Mouse (Mus musculus) CH12F3 (cell line): ENCODE results near the gene Tigd4.
"Not testable (repeated sequence)": the region's sequence is repeated elsewhere in the genome, so short reads cannot be mapped to it uniquely, and the experiment has no call there.

Experiments
- in situ Hi-C: fragments of 300-500 bp; cut with MboI; formaldehyde crosslinking; loops from 2 replicates; pipeline ENCODE4 v1.14.3; 2020; ENCODE audit warnings: low sequenced_read_pairs

Gene Tigd4

DNA sequence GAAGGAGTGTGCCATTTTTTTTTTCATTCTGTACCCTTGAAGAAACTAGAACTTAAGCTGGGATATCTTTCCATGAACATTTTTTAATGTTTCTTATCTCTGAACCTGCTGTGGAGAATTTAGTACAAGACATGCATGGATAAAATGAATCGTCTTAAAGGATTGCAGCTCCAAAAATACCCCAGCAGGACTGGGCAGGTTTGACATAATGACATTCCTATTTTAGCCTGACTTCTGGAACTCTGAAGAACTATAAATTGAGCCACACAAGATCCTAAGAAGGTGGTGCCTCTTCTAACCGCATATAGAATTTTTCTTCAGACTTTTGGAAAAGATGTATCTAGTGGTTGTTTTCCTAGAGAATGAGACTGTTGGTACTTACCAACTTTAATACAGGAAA is at the start of gene Tigd4:
Gene Tigd4 (plus strand): TSS at position 301 of the 400 bp plus-strand sequence.
- in situ Hi-C loops = no loop called here

DNA sequence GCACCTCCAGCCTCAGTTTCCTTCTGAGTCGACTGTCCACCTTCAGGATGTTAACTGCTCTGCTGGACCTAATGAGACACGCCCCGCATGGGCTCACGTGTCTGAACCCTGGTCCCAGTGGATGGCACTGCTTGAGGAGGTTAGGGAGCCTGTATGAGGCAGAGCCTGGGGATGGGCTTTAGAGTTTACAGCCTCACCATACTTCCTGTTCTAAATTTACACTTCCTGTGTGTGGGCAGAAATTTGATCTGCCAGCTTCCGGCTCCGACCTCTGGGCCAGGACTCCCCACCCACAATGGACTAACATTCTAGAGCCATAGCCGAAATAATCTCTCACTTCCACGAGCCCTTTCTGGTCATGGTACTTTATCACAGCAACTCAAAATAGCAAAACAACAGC is 46.2 kb upstream of the Tigd4 start:
- in situ Hi-C loops = loop anchor here (25.0 kb wide), 1 partner anchor 385 kb away; the partner anchor contains the start of genes Gm6525 and Mnd1

DNA sequence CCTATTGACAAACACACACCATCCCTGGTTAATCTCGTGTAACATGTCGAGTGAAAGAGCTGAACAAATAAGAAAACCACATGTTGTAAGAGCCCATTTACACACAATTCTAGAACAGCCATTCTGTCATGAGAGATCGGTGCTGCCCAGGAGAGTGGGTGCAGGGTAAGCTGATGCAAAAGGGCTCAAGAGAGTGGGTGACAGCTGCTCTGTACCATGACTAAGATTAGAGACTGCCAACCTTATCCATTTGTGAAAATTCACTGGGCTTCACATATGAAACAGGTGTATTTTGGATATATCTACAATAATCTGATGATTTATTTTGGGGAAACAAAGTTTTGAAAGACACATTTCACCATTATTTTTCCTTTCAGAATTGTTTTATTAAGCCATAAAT is 37.6 kb upstream of the Tigd4 start:
- in situ Hi-C loops = no loop called here

DNA sequence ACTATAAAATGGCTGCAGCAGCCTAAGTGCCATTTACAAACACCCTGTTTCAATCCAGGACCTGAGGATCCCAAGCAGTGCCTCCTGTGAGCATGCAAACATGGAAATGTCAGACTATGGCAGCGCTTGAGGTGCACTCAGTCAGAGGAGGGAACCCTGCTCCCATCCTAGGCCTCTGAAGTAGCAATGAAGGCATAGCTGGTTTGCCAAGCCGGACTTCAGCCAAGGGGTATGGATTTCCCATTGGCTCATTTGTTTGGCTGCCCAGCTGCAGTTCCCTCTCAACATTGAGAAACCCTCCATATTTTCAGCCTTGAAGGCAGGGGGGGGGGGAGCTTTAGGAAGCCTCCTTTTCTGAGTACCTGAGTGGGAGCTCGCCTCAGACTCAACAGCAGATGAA is 35.1 kb upstream of the Tigd4 start:
- in situ Hi-C loops = no loop called here

DNA sequence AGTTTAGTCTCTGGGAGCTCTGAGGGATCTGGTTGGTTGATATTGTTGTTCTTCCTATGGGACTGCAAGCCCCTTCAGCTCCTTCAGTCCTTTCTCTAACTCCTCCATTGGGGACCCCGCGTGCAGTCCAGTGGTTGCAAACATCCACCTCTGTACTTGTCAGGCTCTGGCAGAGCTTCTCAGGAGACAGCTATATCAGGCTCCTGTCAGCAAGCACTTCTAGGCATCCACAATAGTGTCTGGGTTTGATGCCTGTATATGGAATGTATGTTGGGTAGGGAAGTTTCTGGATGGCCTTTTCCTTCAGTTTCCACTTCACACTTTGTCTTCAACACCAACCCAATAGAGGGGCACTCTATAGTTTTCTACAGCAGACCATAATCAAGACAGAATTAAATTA is 30.5 kb upstream of the Tigd4 start:
- in situ Hi-C loops = not testable (repeated sequence)

- in situ Hi-C loops = no loop called here
Observed at GRCm38 (mm10) chr3:84563415-84563814, 30.0 kb upstream of the Tigd4 start.

- in situ Hi-C loops = no loop called here
Observed at GRCm38 (mm10) chr3:84568540-84568939, 24.8 kb upstream of the Tigd4 start.

DNA sequence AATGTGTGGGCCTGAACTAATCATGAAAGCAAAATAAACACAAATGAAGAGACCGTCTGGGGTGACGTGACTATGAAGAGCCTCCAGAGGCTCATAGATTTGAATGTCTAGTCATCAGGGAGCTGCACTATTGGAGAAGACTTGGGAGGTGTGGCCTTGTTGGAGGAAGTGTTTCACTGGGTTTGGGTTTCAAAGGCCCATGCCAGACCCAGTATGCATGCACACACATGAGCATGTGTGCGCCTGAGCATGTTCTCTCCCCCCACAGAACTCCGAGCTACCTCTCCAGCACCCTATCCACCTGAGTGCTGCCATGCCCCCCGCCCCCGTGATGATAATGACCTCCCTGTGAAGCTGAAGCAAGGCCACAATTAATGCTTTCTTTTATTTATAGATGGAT is 23.8 kb upstream of the Tigd4 start:
- in situ Hi-C loops = no loop called here

- in situ Hi-C loops = no loop called here
Observed at GRCm38 (mm10) chr3:84570501-84570900, 22.9 kb upstream of the Tigd4 start.

GRCm38 (mm10) chr3:84580716-84581115 is 12.7 kb upstream of the Tigd4 start:
- in situ Hi-C loops = no loop called here

DNA sequence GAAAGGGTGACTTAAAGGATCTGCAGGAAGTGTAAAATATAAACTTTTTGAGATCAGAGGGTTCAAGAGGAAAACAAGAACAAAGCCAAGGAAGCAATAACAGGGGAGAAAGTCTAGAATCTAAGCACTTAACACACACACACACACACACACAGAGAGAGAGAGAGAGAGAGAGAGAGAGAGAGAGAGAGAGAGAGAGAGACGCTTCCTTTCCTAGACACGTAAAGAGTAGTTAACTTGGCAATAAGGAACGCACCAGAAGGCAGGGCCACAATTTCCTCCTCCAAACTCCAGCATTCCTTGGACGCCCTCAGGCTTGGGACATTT is 11.7 kb upstream of the Tigd4 start:
- in situ Hi-C loops = no loop called here

DNA sequence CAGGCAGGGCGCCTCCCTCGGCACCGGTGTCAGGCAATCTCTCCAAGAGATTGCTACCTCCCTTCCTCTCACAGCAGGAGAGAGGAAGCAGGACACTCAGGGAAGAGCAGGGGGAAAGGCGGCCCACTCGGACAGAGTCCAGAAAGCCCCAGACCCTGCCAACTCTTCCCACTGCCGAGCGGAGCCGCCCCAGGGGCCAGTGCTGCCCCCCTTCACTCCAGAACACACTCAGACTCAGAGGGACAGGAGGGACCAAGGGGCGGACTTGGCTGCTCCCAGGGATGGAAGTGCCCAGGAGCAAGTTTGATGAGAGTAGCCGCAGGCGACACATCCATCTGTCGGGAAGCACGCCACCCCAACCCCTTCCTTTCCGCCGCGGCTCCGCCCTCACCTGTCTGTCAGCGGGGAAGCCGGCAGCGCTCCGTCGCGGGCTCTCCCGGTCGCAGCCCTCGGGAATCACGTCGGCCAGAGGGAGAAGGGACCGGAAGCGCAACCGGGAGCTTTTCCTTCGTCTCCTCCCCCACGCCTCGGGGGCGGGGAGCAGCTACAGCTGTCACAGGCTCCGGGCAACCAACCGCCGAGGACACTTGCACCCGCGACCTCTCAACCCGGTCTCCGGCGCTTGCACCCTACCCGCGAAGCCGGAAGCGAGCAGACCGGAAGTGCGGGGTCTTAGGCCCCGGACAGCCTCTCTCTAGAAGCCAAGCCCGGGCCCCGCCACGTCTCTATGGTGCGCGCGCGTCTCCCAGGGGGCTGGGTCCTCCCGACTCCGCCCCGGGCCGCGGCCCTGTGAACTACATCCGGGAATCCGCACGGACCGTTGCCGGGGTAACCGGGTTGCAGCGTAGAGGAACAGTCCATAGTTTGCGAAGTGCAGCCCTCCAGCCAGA is 11.1 kb upstream of the Tigd4 start, which contains the start of gene Arfip1:
Gene Arfip1 (minus strand): TSS at position 603 of the 890 bp plus-strand sequence.
- in situ Hi-C loops = no loop called here

GRCm38 (mm10) chr3:84582913-84583276 is 10.5 kb upstream of the Tigd4 start:
- in situ Hi-C loops = no loop called here

DNA sequence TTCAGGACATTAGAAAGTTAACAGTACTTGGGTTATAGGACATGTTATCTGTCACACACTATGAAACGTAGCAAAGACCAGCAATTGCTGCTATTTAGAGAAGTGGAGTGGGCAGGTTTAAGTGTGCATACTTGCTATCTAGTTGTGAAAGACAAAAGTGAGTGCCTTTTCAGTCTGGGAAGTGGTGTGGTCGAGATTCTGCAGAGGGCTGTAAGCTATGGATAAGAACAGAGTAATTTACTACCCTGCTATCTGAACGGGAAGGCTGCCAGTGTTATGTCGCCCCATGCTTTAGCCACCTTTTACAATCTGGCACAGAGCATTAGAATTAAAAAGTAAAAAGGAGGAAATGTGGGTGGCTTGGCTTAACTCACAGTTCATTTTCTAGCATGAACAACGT is 6.6 kb upstream of the Tigd4 start:
- in situ Hi-C loops = no loop called here

GRCm38 (mm10) chr3:84594894-84595676 is 1.7 kb downstream of the Tigd4 start:
- in situ Hi-C loops = no loop called here

DNA sequence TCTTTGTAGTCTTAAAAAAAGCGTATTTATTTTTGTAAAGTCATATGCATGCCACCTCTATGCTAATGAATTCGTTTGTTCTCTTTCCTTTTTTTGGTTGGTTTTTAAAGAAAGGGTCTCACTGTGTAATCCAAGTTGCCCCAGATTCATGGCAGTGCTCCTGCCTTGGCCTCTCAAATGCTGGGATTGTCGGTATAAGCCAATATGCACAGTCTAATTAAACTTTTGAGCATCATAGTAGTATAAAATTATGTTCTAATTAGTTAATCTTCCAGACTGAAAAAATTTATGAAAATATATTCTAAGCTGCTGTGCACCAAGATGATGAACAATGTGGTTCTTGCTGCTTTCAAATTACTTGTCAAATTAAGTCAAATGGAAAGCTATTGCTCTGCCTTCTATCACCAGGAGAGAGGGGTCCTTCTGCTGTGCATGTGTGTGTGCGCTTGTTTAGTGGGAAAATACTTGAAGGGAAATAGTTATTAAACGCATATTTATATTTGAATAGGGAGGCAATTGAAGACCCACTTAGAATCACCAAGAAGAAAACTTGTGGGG is 2.4 kb downstream of the Tigd4 start:
- in situ Hi-C loops = no loop called here

DNA sequence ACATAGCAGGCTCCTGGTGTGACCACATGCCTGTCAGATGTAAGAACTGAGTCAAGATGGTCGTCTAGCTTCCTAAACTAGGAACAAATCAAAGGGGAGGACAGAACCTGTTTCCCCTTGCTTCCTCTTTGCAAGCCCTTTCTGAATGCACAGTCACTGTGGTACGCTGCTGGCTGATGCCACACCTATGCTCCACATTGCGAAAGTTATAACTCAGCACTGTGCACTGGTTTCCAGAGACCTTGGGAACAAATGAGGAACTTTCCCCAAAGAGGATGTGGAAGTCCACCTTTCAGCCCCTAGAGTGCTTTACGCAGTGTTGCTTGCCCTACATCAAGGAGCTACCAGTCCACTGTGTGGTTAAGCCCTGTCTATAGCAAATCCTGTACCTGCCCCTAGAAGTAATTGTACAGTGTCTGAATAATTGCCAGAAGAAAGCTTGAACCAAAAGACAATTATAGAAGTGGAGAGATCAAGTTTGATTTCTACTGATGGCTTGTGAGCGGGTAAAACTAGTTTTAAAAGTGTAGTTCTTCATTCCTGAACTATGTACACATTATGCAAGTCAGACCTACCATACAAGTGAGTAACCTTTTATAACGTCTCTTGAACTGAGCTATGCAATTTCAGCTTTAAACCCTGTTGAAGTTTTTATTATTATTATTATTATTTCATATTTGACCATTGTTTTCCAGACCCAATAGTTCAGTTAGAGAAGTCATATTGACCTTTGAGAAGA is 4.8 kb downstream of the Tigd4 start:
- in situ Hi-C loops = no loop called here

GRCm38 (mm10) chr3:84598756-84599155 is 5.4 kb downstream of the Tigd4 start:
- in situ Hi-C loops = no loop called here

DNA sequence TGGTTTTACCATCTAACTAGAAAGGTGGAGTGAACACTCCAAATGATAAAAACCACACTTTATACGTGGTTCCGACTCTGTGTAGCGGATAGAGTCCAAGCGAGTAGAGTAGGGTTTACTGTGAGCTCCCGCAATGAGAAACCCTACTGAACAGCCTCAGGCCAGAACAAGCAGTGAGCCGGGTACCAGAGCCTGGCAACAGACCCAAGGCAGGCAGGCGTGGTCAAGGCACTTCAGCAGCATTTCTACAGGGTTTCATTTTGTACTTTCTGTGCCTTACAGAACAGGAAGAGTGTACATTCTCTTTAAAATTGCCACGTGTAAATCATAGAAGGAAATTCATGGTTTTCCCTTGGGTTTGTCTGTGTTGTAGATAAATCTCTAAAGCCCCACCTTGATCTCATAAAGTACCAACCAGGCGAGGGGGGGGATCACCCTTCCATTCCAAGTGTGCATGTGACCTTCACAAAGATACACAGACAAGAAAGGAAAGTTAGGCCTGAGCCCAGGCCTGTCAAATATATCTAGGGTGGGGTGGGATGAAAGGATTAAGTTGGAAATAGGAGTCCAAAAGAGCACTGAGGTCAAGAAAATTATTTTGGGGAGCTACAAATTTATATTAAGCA is 8.6 kb downstream of the Tigd4 start:
- in situ Hi-C loops = no loop called here

GRCm38 (mm10) chr3:84602759-84603158 is 9.4 kb downstream of the Tigd4 start:
- in situ Hi-C loops = no loop called here

- in situ Hi-C loops = no loop called here
Observed at GRCm38 (mm10) chr3:84603212-84603611, 9.8 kb downstream of the Tigd4 start.
